Mouse (Mus musculus) liver, embryonic 14.5 days (tissue): ENCODE data around the gene Slc1a5.

ENCODE experiments used
- CTCF ChIP-seq: IDR thresholded peaks from 2 replicates; pipeline ENCODE4 v1.5.1; 2016; ENCODE audit warnings: antibody characterized with exemption, low read depth, control low read depth
- EP300 ChIP-seq: IDR thresholded peaks from 2 replicates; pipeline ENCODE4 v1.6.1; 2016; ENCODE audit warnings: antibody characterized with exemption, low read depth

DNA sequence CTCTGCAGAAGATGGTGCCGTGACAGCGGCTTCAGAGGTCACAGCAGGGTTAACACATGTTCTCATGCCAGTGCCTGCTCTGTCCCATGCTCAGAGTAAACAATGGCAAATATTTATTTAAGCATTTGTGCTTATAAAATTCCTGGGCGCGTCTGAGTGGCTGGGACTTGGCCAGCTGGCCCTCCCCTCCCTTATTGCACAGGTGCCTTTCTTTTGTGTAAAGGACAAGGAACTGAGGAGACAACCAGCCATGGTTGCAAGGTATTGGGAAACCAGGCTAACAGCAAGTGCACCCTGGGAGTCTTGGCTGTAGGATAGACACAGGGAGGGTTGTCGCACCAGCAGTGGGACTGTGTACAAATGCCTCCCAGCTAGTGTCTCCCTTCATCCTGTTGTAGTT lies 11.2 kb downstream of the Slc1a5 start:
- TF ChIP-seq EP300, result no peak
- TF ChIP-seq CTCF, result no peak
